Mouse (Mus musculus): Measurements from ENCODE around the gene Rhox13.

DNA sequence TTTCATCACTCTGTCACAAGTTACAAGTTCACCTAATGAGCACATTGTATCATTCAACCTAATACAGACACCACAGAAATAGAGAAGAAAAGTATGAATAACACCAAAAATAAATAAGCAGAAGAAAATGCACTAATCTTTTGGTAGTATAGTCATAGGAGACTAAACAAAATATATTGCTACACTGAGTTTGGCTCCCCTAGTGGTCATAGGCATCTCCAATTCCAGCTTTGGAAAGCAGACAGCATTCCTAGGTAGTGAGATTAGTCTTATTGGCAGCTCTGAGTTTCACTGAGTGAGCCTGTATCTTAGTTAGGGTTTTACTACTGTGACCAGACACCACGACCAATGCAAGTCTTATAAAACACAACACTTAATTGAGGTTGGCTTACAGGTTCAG is 38.1 kb downstream of the Rhox13 start:
- no peak for TF ChIP-seq CTCF (IDR thresholded peaks at IDR 0.05; ENCODE audit: borderline replicate concordance, insufficient read depth, low read length)
- no peak for TF ChIP-seq POLR2A (IDR thresholded peaks at IDR 0.05; ENCODE audit: low read depth, low read length)
